Mouse (Mus musculus) embryonic facial prominence, embryonic 15.5 days (tissue): Measurements from ENCODE around the gene Rgs12. TPM values are rescaled to one million over a fixed set of nuclear protein-coding genes. Genes with fewer than 3 reads are reported as not detected.
A peak's percentile ranks its signal among the peaks of the same experiment; 100 is the strongest.

Source experiments
- ATAC-seq: fragments of 200-750 bp; cut with Nextera tagmentation; 2 replicates; pipeline ENCODE4 v1.8.0; 2017; ENCODE audit warnings: low read depth, moderate TSS enrichment; ENCODE audit not compliant: insufficient number of reproducible peaks, low FRiP score, low TSS enrichment
- H3K27ac ChIP-seq: fragments of 300-500 bp; sonication (generic); replicated peaks from 2 replicates; pipeline ENCODE4 v1.5.1; 2015; ENCODE audit warnings: mild to moderate bottlenecking, inconsistent platforms
- H3K27me3 ChIP-seq: fragments of 300-500 bp; sonication (generic); 2 replicates; pipeline ENCODE4 v1.6.1; 2015; ENCODE audit warnings: inconsistent platforms
- H3K36me3 ChIP-seq: fragments of 300-500 bp; sonication (generic); 2 replicates; pipeline ENCODE4 v1.6.1; 2015; ENCODE audit warnings: mild to moderate bottlenecking, inconsistent platforms
- H3K4me1 ChIP-seq: fragments of 300-500 bp; sonication (generic); 2 replicates; pipeline ENCODE4 v1.6.1; 2015; ENCODE audit warnings: inconsistent platforms
- H3K4me2 ChIP-seq: fragments of 300-500 bp; sonication (generic); replicated peaks from 2 replicates; pipeline ENCODE4 v1.6.1; 2015; ENCODE audit warnings: mild to moderate bottlenecking, inconsistent platforms
- H3K4me3 ChIP-seq: fragments of 300-500 bp; sonication (generic); replicated peaks from 2 replicates; pipeline ENCODE4 v1.5.1; 2015; ENCODE audit warnings: mild to moderate bottlenecking, inconsistent platforms
- H3K9ac ChIP-seq: fragments of 300-500 bp; sonication (generic); 2 replicates; pipeline ENCODE4 v1.6.1; 2015; ENCODE audit warnings: inconsistent platforms
- H3K9me3 ChIP-seq: fragments of 300-500 bp; sonication (generic); replicated peaks from 2 replicates; pipeline ENCODE4 v1.6.1; 2016; ENCODE audit warnings: inconsistent platforms
- WGBS: fragments of 180-500 bp; shearing (Covaris S2); methylation state at CpG from one replicate; pipeline ENCODE4 v1.1.7; 2015; 5-methylcytosine and 5-hydroxymethylcytosine counted together
- polyA plus RNA-seq: library from polyadenylated mRNA; unstranded; fragments of >200 nt; fragmentation: Nextera tagmentation; extraction: Ambion mirVana; gene quantifications from 2 replicates; pipeline ENCODE4 v1.2.1, GENCODE M21; 2015

Rgs12 gene
- polyA plus RNA-seq, 1 experiment from 2014 or later = 42.3 TPM

GRCm38 (mm10) chr5:35058216-35058615, 109.0 kb downstream of the Rgs12 start:
- ATAC-seq = no peak
- H3K27ac ChIP-seq = no peak overlapping the region
- no peaks in the 10 kb centered on the region for H3K9me3 ChIP-seq
- no peak overlapping the region for H3K4me3 ChIP-seq
- H3K4me1 ChIP-seq = peaks cover 13% of the 10 kb centered on the region
- no peaks in the 10 kb centered on the region for H3K36me3 ChIP-seq
- WGBS = 57% methylated on average over 1 of the region's 1 CpGs
- H3K27me3 ChIP-seq = peaks cover 18% of the 10 kb centered on the region
- 0 out of 2 replicates have a peak overlapping the region, but pooled peaks have one; percentile 94 for H3K4me2 ChIP-seq
- H3K9ac ChIP-seq = no peak overlapping the region

- Histone ChIP-seq H3K27ac (no peak overlapping the region), H3K27me3 (peaks cover 14% of the 10 kb centered on the region), H3K9me3 (no peaks in the 10 kb centered on the region), H3K4me2 (no peak overlapping the region), H3K4me3 (no peak overlapping the region), H3K4me1 (peaks cover 13% of the 10 kb centered on the region), H3K36me3 (no peaks in the 10 kb centered on the region), H3K9ac (no peak overlapping the region)
- no peak for ATAC-seq
- 67% methylated on average over 3 of the region's 3 CpGs for WGBS
Observed at GRCm38 (mm10) chr5:35060098-35060497, 110.9 kb downstream of the Rgs12 start.

DNA sequence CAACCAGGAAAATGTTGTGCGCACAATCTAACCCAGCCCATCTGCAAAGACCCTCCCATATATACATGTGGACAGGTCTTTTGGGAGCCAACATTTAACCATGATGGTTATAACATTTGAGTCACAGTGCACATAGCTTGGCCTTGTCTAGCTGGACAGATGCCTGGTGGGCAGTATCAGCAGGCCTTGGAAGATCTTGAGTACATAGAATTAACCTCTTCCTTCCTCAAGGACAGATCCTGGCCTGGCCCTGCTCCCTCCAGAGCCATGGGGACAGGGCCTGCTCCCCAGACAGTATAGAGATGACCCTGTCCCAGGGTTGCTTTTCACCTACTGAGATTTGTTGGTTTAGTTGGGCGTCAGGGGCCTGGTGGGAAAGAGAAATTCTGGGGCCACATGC, 120.6 kb downstream of the Rgs12 start:
- H3K4me3 ChIP-seq = no peak overlapping the region
- no peak overlapping the region for H3K27ac ChIP-seq
- H3K36me3 ChIP-seq = no peaks in the 10 kb centered on the region
- H3K9me3 ChIP-seq = no peaks in the 10 kb centered on the region
- 86% methylated on average over 2 of the region's 2 CpGs for WGBS
- no peak overlapping the region for H3K4me2 ChIP-seq
- no peaks in the 10 kb centered on the region for H3K27me3 ChIP-seq
- ATAC-seq = no peak
- H3K9ac ChIP-seq = no peak overlapping the region
- H3K4me1 ChIP-seq = no peaks in the 10 kb centered on the region

DNA sequence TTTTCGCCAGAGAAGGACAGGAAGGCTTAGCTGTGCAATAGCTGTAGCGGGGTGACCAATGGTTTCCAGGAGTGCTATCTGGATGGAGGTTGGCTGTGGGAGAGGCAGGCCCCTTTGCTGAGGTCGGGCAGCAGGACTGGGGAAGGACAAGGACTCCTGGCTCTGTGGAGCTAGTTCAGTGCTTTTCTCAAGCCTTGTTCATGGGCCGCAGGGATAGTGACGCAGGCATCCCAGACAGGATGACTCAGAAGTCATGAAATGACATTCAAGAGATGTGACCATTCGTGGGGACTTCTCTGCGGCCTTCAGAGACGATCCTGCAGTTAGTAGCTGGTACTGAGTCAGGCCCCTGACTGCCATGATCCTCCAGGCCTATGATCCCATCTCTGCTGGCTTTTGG, 121.1 kb downstream of the Rgs12 start:
- Histone ChIP-seq H3K9me3 (no peaks in the 10 kb centered on the region), H3K27ac (no peak overlapping the region), H3K27me3 (no peaks in the 10 kb centered on the region), H3K9ac (no peak overlapping the region), H3K4me1 (no peaks in the 10 kb centered on the region), H3K4me2 (no peak overlapping the region), H3K4me3 (no peak overlapping the region), H3K36me3 (no peaks in the 10 kb centered on the region)
- WGBS = 85% methylated on average over 8 of the region's 8 CpGs
- ATAC-seq = no peak

DNA sequence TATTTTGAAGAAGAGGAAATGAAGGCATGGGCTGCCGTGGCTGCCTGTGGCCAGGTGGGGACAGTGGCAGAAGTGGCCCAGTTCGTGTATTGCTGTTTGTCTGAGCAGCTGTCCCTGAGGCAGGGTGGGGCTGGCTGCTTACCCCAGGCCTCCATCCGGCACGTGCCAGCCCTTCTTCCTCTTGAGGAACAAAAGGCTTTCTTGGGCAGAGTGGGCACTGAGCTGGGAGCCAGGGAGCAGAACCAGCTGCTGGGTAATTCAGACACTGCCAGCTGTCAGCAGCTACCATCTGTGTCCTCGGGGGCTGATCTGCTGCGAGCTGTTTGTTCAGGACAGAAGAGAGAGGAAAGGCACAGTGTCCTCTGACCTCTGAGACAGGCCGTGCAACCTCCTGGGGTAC, 121.7 kb downstream of the Rgs12 start:
- Histone ChIP-seq H3K4me3 (no peak overlapping the region), H3K27ac (no peak overlapping the region), H3K4me2 (no peak overlapping the region), H3K9me3 (no peaks in the 10 kb centered on the region), H3K9ac (no peak overlapping the region), H3K27me3 (no peaks in the 10 kb centered on the region), H3K36me3 (no peaks in the 10 kb centered on the region), H3K4me1 (no peaks in the 10 kb centered on the region)
- no peak for ATAC-seq
- WGBS = 39% methylated on average over 7 of the region's 7 CpGs

DNA sequence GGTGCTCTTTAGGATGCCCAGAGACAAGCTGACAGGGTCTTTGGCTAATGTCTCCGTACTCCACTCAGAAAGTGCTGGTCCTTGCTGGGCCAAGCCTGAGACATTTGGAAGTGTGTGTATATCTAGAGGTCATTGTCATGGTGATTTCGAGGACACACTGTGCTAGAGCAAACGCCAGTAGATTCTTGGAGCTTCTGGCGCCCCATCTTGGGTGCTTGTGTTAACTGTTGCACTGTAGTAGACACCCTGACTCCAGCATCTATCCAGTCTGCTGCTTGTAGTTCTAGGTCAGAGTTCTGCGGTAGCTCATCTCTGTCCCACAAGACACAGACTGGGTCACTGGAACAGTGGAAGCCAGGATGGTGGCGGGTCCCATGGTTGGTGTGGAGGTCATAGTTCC, 122.6 kb downstream of the Rgs12 start:
- Histone ChIP-seq H3K36me3 (no peaks in the 10 kb centered on the region), H3K4me3 (no peak overlapping the region), H3K27me3 (no peaks in the 10 kb centered on the region), H3K4me2 (no peak overlapping the region), H3K27ac (no peak overlapping the region), H3K9ac (no peak overlapping the region), H3K4me1 (no peaks in the 10 kb centered on the region), H3K9me3 (no peaks in the 10 kb centered on the region)
- 93% methylated on average over 6 of the region's 6 CpGs for WGBS
- no peak for ATAC-seq

DNA sequence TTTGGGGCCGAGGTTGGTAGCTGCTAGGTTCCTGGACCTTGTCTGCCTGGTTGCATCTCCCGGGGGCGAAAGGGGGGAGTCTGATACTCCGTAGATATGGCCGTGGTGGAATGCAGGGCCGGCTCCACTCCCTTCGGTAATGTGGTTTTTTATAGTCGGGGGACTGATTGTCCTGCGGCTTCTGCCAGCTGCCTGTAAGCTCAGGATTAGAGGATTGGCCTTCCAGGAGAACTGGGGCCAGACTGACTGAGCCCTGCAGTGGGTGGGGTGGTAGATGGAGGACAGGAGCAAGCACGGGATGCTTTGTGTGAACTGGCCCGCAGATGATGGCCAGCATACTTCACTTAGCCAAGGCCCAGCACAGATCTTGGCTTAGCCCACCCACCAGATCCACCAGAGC, 124.0 kb downstream of the Rgs12 start:
- no peak for ATAC-seq
- Histone ChIP-seq H3K27me3 (peaks cover 3% of the 10 kb centered on the region), H3K4me2 (no peak overlapping the region), H3K27ac (no peak overlapping the region), H3K9ac (no peak overlapping the region), H3K36me3 (no peaks in the 10 kb centered on the region), H3K4me3 (no peak overlapping the region), H3K4me1 (no peaks in the 10 kb centered on the region), H3K9me3 (no peaks in the 10 kb centered on the region)
- WGBS = 83% methylated on average over 11 of the region's 11 CpGs

DNA sequence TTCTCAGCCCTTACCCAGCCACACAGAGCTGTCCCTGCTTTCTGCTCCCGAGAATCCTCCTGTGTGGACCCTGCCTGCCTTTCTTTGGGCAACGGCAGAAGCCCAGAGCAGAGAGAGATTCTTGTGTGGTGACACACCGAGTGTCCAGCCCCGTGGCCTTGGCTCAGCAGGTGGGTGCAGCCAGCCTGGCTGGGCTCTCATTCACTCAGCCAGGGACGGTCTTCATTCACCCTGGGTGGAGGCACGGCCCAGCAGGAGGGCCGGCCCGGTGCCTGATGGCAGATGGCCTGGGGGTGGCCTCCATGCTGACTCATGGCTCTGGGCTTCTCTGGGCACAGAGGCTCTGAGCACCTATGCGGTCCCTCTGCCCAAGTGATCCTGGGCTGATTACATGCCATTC, 124.7 kb downstream of the Rgs12 start:
- Histone ChIP-seq H3K9me3 (no peaks in the 10 kb centered on the region), H3K9ac (no peak overlapping the region), H3K4me2 (no peak overlapping the region), H3K4me3 (no peak overlapping the region), H3K4me1 (no peaks in the 10 kb centered on the region), H3K27ac (no peak overlapping the region), H3K27me3 (peaks cover 11% of the 10 kb centered on the region), H3K36me3 (no peaks in the 10 kb centered on the region)
- WGBS = 72% methylated on average over 9 of the region's 9 CpGs
- ATAC-seq = no peak

DNA sequence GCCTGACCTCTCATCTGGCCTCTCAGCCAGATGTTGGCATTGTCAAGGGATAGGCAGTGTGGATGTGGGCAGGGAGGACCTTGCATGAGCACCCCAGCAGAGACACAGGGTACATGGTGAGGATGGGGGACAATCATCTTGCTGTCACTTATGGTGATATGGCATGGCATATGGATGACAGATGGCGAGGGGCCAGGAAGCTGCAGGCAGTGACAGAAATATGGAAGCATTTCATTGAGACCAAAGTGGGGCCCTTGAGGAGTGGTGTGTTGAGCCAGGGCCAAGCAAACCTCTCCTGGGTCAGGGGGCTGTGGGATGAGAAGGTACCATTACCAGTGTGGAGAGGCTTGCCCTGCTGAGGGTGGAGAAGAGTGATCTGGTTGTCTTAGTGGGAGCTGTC, 127.1 kb downstream of the Rgs12 start:
- no peak for ATAC-seq
- no peak overlapping the region for H3K9ac ChIP-seq
- H3K36me3 ChIP-seq = no peaks in the 10 kb centered on the region
- no peak overlapping the region for H3K27ac ChIP-seq
- 56% methylated on average over 1 of the region's 1 CpGs for WGBS
- no peak overlapping the region for H3K4me3 ChIP-seq
- H3K4me2 ChIP-seq = no peak overlapping the region
- no peaks in the 10 kb centered on the region for H3K9me3 ChIP-seq
- H3K27me3 ChIP-seq = peaks cover 25% of the 10 kb centered on the region
- H3K4me1 ChIP-seq = no peaks in the 10 kb centered on the region

DNA sequence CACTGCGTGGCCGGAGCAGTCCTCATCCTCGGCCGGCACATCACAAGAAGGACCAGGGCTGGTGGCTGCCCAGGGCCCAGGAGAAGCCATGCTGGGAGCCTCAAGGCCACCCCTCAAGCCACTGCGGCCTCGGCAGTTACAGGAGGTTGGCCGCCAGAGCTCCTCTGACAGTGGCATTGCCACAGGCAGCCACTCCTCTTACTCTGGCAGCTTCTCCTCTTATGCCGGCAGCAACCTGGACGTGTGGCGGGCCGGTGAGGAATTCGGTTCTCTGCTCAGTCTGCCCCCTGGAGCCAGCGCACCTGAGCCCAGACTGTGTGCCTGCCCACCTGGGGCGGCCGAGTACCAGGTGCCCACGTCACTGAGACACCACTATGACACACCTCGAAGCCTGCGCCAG, 129.9 kb downstream of the Rgs12 start:
- Histone ChIP-seq H3K36me3 (no peaks in the 10 kb centered on the region), H3K27ac (no peak overlapping the region), H3K4me1 (no peaks in the 10 kb centered on the region), H3K27me3 (peaks cover 25% of the 10 kb centered on the region), H3K9ac (no peak overlapping the region), H3K4me2 (no peak overlapping the region), H3K4me3 (no peak overlapping the region), H3K9me3 (no peaks in the 10 kb centered on the region)
- no peak for ATAC-seq
- WGBS = 23% methylated on average over 18 of the region's 18 CpGs

DNA sequence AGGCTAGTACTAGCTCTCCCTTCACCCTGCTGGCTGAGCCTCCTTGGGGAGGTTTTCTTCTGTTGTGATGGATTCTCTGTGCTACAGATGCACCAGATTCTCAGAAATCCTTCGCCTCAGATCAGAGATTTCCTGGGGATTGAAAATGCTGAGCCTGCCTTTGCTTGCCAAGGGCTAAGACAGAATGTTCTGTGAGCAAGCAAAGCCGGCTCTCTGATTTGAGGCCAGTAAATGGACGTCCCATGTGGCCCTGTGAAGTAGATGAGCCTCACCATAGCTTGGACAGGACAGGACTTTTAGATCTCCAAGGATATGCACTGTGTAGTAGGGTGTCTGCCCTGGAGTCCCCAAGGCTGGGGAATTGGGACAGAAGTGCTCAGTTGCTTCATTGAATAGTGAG, 135.7 kb downstream of the Rgs12 start:
- Histone ChIP-seq H3K27ac (no peak overlapping the region), H3K36me3 (no peaks in the 10 kb centered on the region), H3K9me3 (no peaks in the 10 kb centered on the region), H3K9ac (no peak overlapping the region), H3K4me3 (no peak overlapping the region), H3K27me3 (peaks cover 7% of the 10 kb centered on the region; the same call in 1 of the 2 replicates), H3K4me1 (no peaks in the 10 kb centered on the region), H3K4me2 (no peak overlapping the region)
- ATAC-seq = no peak
- WGBS = 63% methylated on average over 3 of the region's 3 CpGs

DNA sequence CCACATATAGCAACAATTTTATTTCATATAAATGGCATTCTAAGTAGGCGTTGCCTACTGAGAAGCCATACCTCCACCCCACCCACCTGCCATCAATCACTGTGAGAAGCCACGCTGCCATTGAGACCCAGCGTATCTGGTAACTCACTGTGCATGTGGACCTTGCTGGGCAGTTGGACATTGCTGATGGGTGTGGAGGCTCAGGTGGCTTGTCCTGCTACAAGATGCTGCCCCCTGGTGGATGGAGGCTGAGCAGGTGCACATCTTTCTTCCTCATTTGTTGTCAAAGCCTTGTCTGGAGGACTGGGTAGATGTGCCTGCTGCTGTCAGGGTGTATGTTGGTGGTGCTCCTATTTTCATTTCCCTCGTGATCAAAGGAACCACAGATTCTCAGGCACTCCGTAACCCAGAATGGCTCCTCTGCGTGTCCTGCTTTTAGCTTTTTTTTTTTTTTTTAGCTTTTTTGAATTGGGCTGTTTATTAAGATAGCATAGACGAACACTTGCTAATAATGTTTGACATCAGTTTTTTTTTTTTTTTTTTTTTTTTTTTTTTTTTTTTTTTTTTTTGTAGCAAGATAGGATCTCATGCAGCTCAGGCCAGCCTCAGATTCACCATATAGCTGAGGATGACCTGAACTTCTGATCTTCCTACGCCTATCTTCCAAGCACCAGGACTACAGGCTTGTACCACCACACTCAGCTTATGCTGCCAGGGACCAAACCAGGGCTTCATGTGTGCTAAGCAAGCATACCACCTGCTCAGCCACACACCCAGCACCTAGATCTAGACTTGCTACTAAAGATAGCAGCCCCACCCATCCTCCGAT, 139.8 kb downstream of the Rgs12 start:
- Histone ChIP-seq H3K27ac (no peak overlapping the region), H3K9me3 (no peaks in the 10 kb centered on the region), H3K36me3 (peaks cover 31% of the 10 kb centered on the region), H3K9ac (no peak overlapping the region), H3K4me1 (no peaks in the 10 kb centered on the region), H3K27me3 (no peaks in the 10 kb centered on the region), H3K4me2 (no peak overlapping the region), H3K4me3 (no peak overlapping the region)
- ATAC-seq = 0 out of 2 replicates have a peak, but pooled peaks have one; percentile 39
- 63% methylated on average over 9 of the region's 9 CpGs for WGBS
